Mouse (Mus musculus) urinary bladder, postnatal 4 days (tissue): ENCODE results near the gene Ncor1.
A peak's percentile ranks its signal among the peaks of the same experiment; 100 is the strongest.
"Not testable (repeated sequence)": the region's sequence is repeated elsewhere in the genome, so short reads cannot be mapped to it uniquely, and the experiment has no call there.

Experiments
- DNase-seq, 2 experiments: peaks; one replicate each; pipeline ENCODE4 v3.0.0; 2021 to 2022; ENCODE audit warnings: low spot score in 2 of 2

The Ncor1 gene

GRCm38 (mm10) chr11:62366879-62367278, 91.5 kb downstream of the Ncor1 start:
- DNase-seq: no peak

DNA sequence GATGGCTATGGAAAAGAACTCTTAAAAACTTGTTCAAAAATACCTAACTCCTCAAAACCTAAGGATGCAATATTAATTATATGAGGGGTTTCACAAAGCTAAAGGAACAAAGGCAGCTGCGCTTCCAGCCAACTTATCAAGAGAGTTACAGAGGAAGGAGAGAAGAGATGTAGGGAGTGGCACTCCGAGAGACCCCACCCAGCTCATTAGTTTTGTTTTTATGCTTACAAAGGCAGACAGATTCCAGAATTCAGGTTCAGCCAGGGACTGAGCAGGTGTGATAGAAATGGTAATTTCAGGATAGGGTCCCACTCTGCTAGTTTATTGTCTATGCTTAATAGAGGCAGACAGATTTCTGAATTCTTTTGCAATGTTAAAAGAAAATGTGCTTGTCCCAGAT, 103.1 kb downstream of the Ncor1 start:
- no peak for DNase-seq

DNA sequence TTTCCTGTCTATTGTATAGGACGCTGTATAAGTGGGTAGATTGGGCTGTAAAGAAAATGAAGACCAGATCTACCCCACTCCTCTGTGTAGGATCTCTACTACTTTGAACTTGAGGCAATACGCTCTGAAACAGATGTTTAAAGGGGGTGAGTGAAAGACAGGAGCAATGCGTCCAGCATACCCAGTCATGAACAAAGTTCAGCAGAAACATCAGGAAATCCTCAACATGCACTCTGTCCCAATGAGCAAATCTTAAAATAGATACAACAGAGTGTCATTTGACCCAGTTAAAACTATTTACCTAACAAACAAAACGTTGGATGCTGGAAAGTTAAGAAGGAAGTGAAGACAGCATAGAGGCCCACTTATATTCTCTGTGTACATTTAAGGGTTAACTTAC, 106.4 kb downstream of the Ncor1 start:
- DNase-seq: no peak

GRCm38 (mm10) chr11:62343002-62343401, 115.3 kb downstream of the Ncor1 start:
- DNase-seq: no peak

DNA sequence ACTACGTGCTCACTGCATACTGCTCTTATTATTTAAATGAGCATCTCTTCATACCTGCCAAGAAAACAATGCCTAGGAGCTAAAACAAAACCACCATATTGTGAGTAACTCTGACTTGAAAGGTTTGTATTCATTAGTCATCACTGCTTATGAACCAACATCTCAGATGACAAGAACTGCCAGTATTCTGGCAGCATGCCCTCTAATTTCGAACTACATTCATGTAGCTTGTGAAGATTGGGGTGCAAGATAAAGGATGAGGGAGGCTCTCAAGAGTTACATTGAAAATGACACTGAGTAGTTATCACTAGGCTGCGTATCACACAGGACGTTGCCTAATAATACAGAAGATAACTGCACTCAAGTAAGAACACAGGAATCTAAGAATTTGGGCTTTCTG, 126.1 kb downstream of the Ncor1 start:
- no peak for DNase-seq

GRCm38 (mm10) chr11:62331141-62331540, 127.2 kb downstream of the Ncor1 start:
- DNase-seq: no peak

GRCm38 (mm10) chr11:62323659-62324058, 134.7 kb downstream of the Ncor1 start:
- no peak for DNase-seq

GRCm38 (mm10) chr11:62320097-62320496, 138.2 kb downstream of the Ncor1 start:
- DNase-seq: no peak

DNA sequence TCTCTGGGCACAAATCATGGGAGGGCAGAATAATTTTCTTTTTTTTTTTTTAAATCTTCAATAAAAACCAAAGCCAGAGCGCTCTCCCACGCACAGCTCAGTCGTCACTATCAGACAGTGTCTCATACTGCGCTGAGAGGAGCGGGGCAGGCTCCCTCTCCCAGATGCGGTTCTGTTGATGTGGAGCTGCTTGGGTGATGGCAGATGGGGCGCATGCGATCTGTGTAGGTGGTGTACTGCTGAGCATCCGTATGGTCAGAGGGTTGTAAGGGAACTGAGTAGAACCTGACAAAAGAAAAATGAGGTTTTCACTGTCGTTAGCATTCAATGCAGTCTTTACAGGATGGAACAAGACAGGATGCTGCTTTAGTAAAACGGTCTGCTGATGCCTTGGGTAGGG, 140.6 kb downstream of the Ncor1 start:
- DNase-seq: no peak

GRCm38 (mm10) chr11:62314984-62315383, 143.4 kb downstream of the Ncor1 start:
- DNase-seq: no peak

GRCm38 (mm10) chr11:62309296-62309695, 149.0 kb downstream of the Ncor1 start:
- no peak for DNase-seq

DNA sequence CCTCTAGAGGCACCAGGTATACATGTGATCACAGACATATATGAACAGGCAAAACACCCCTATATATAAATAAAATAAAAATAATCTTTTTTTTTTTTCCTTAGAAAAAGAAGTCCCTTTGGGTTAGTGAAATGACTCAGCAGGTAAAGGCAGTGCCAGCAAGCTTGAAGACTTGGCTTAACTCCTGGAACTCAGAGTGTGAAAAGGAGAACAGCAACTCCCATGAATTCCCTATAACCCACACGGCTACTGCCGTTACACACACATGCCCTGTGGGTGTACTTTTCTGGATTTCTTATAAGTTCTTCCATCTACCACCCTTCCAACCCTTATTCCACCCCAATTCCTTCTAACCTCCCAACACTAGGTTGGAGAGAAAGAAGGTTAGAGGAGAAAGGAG, 152.5 kb downstream of the Ncor1 start:
- no peak for DNase-seq

GRCm38 (mm10) chr11:62298883-62299282, 159.5 kb downstream of the Ncor1 start:
- DNase-seq: no peak

DNA sequence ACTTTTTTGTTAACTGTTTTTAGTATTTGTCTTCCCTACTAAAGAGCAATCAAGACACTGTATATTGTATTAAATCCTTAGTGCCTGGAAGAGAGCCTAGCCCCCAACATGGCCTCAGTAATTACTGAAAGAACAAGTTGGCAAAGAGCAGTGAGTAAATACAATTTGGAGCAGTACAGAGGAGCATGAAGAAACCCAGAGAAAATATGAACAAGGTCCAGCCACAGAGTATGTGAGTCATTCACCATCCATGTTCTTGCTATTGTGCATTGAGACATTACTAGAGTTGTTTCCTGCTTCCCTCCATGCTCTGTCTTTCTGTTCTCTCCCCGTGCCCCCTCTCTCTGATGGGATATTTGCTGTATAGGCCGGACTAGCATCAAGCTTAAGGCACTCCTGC, 164.2 kb downstream of the Ncor1 start:
- DNase-seq: no peak

DNA sequence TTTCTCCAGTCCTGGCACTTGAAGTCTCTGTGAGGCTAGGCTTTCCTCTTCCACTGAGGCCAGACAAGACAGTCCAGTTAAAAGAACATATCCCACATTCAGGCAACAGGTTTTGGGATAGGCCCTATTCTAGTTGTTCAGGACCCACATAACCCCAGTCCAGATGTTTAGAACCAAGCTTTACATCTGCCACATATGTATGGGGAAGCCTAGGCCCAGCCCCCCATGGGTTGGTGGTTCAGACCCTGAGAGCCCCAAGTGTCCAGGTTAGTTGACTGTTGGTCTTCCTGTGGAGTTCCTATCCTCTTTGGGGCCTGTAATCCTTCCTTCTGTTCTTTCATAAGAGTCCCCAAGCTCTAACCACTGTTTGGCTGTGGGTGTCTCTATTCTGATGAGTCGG, 170.6 kb downstream of the Ncor1 start:
- no peak for DNase-seq

DNA sequence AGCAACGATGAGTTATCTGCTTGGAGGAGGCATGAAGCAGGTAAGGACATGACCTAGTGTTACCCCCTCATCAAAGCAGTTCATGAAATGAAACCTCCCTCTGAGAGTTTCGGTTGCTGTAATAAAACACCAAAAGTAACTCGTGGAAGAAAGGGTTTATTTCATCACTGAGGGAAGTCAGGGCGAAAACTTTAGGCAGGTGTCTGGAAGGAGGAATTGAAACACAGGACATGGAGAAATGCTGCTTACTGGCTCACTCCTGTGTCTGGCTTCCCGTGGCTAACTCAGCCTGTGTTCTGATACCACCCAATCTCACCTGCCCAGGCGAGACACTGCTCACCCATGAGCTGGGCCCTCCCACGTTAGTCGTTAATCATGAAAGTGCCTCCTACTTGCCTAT, 173.3 kb downstream of the Ncor1 start:
- no peak for DNase-seq

- DNase-seq: not testable (repeated sequence)
Observed at GRCm38 (mm10) chr11:62284020-62284419, 174.3 kb downstream of the Ncor1 start.

DNA sequence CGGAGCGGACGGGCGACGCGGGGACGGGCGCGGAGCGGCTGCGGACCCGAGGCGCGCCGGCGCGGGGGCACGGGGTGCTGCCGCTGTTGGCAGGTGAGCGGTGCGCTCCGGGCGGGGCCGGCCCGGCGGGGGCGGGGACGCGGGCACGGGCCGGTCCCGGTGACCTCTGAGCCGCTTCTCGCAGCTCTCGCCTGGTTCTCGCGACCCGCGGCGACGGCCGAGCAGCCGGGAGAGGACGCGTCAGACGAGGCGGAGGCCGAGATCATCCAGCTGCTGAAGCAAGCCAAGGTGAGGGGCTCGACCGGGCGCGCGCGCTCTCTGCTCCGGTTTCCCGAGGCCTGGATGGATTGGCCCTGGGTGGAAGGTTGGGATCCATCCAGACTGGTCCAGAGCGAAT, 176.7 kb downstream of the Ncor1 start:
- no peak for DNase-seq

DNA sequence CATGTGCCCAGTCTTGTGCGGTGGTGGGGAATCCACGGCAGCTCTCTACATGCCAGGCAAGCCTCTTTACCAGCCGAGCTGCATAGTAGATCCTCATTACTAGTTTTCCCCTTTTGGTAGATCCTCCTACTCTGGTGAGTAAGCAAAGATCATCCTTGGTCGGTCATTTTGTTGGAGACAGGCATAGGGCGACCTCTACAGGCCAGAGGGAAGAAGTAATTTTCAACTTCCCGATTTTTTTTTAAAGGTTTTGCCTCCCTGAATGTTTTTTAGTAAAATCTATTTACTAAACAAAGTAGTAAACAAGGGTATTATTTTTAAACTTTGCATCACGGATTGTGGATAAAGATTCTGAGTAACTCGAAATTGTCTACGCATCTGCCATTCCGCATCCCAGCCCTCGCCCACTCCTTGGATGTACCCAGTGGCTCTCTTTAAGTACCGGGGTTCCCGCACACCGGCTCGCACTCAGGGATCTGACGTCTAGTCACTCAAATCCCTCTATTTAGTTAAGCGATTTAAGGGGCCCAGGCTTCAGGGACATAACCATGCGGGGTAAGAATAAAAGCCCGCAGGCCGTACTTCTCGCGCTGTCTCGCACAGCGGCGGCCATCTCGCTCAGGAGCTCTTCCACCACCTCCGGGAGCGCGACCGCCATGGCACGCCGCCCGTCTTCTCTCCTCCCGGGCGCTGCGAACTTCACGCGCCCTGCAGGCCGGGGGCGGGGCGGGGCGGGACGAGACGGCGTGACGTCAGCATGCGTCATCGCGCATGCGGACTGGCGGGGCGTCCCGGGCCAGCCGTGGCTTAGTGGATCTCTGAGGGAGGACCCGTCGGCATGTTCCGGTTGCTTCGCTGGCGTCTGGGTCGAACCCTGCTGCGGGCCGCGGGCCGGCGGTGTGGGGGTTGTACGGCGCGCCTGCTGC, 177.4 kb downstream of the Ncor1 start, which contains the start of the genes Zswim7 and Ttc19:
TSS of gene Zswim7 (minus strand) at position 701 of the 926 bp plus-strand sequence.
TSS of gene Ttc19 (plus strand) at position 799 of the 926 bp plus-strand sequence.
- peak; percentile 91 to 95 for DNase-seq

DNA sequence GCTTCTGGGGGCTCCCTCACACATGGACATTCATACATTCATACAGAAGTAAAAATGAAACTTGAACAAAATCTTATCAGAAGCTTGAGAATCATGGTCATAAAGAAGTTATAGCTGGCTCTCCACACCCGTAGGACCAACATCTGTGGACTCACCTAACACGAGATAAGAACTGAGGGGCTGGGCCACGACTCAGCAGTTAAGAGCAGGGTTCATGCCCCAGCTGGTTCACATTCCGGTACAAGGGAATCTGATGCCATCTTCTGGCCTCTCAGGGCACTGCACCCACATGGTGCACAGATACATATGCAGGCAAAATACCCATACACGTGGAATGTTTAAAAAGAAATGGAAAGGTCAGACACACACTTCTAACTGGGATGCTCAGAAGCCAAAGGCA, 180.3 kb downstream of the Ncor1 start:
- peak; percentile 52 to 78 for DNase-seq

DNA sequence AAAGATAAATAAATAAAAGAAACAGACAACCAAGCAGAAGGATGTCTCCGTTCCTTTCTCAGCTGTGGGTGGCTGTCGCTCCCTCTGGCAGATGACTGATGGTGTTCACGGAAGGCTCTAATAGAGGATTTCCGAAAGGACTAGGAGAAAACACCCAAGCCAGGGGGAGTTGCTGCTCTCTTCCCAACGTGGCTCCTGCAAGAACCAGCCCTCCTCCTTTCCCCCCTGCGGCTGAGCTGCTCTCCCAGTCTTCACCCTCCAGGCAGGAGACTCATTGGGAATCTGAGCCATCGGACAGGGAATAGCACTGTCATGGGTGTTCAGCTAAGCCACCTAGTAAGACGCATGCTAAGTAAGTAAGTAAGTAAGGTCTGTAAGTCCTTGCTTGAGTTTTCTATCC, 181.3 kb downstream of the Ncor1 start:
- no peak for DNase-seq

DNA sequence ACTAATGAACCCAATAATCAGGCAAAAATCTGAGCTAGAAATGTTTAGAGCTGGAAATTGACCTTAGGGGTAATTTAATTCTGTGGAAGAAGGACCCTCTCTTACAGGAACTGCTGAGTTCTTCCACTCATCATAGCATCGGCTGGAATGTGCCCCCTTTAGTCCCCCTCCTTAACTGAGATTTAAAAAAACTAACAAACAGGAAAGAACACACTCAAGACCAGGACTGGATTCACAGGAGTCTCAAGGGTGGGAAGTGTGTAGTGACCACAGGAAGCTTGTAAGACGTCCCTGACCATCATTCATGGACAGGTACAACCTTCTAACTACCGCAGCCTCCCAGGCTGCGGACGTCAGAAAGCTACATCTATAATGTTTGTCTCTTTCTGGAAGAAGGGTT, 187.5 kb downstream of the Ncor1 start:
- no peak for DNase-seq

DNA sequence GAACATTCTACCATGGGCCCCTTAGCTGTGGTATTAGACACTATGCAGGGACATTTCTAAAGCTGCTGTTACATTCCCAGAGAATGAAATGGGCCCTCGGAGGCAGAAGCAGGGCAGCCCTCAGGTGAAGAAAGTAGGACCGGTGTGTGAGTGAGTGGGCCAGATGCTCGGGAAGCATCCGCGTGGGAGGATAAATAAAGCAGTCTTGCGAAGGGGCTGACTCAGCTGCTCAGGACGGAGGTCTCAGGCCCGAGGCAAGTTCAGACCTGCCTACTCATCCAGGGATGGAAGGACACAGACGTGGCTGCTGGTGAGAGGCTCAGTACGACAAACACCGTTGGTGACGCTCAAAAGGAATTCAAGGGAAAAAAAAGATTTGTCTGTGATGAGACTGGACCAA, 189.2 kb downstream of the Ncor1 start:
- no peak for DNase-seq

- DNase-seq: no peak
Observed at GRCm38 (mm10) chr11:62268381-62268780, 190.0 kb downstream of the Ncor1 start.
